Mouse (Mus musculus) kidney, embryonic 14.5 days (tissue): ENCODE measurements around the gene Tmcc3. TPM values are rescaled to one million over a fixed set of nuclear protein-coding genes. Genes with fewer than 3 reads are reported as not detected.
A peak's percentile ranks its signal among the peaks of the same experiment; 100 is the strongest.
"Not testable (repeated sequence)": the region's sequence is repeated elsewhere in the genome, so short reads cannot be mapped to it uniquely, and the experiment has no call there.

Experiments
- ATAC-seq: fragments of 200-750 bp; cut with Nextera tagmentation; 2 replicates; pipeline ENCODE4 v1.8.0; 2017; ENCODE audit warnings: moderate number of reproducible peaks, mild to moderate bottlenecking, moderate TSS enrichment, moderate library complexity; ENCODE audit not compliant: low FRiP score, low TSS enrichment
- H3K27ac ChIP-seq: fragments of 300-500 bp; sonication (generic); 2 replicates; pipeline ENCODE4 v1.5.1; 2014; ENCODE audit warnings: low read depth, mild to moderate bottlenecking, low read length, moderate library complexity, mixed read lengths
- H3K27me3 ChIP-seq: fragments of 300-500 bp; sonication (generic); 2 replicates; pipeline ENCODE4 v1.6.1; 2014; ENCODE audit warnings: mild to moderate bottlenecking, low read length; ENCODE audit not compliant: control insufficient read depth, insufficient read depth
- H3K36me3 ChIP-seq: fragments of 300-500 bp; sonication (generic); 2 replicates; pipeline ENCODE4 v1.6.1; 2014; ENCODE audit warnings: low read length, mixed read lengths; ENCODE audit not compliant: control insufficient read depth, insufficient read depth
- H3K4me1 ChIP-seq: fragments of 300-500 bp; sonication (generic); 2 replicates; pipeline ENCODE4 v1.6.1; 2014; ENCODE audit warnings: low read length, mixed read lengths; ENCODE audit not compliant: control insufficient read depth, insufficient read depth
- H3K4me2 ChIP-seq: fragments of 300-500 bp; sonication (generic); replicated peaks from 2 replicates; pipeline ENCODE4 v1.6.1; 2014; ENCODE audit warnings: low read depth, mild to moderate bottlenecking, low read length
- H3K4me3 ChIP-seq: fragments of 300-500 bp; sonication (generic); 2 replicates; pipeline ENCODE4 v1.5.1; 2014; ENCODE audit warnings: mild to moderate bottlenecking, low read length
- H3K9ac ChIP-seq: fragments of 300-500 bp; sonication (generic); 2 replicates; pipeline ENCODE4 v1.6.1; 2014; ENCODE audit warnings: low read depth, mild to moderate bottlenecking, low read length, moderate library complexity
- H3K9me3 ChIP-seq: fragments of 300-500 bp; sonication (generic); 2 replicates; pipeline ENCODE4 v1.6.1; 2016; ENCODE audit warnings: low read length; ENCODE audit not compliant: control insufficient read depth
- WGBS: fragments of 180-500 bp; shearing (Covaris S2); extraction: QIAGEN DNeasy Blood & Tissue Kit; methylation state at CpG from one replicate; pipeline ENCODE4 v1.1.7; 2014; 5-methylcytosine and 5-hydroxymethylcytosine counted together
- polyA plus RNA-seq: library from polyadenylated mRNA; unstranded; fragments of >200 nt; fragmentation: Nextera tagmentation; extraction: Ambion mirVana; gene quantifications from 2 replicates; pipeline ENCODE4 v1.2.1, GENCODE M21; 2014

Tmcc3 gene
- polyA plus RNA-seq, 1 experiment from 2014 or later = 7.2 TPM

GRCm38 (mm10) chr10:94523711-94524156 is 212.0 kb downstream of the Tmcc3 start:
- Histone ChIP-seq H3K9me3 (no peaks in the 10 kb centered on the region), H3K4me3 (no peak overlapping the region), H3K4me2 (peak overlapping the region; percentile 15; the same call in 1 of the 2 replicates), H3K27me3 (no peaks in the 10 kb centered on the region), H3K9ac (no peak overlapping the region), H3K27ac (no peak overlapping the region), H3K4me1 (peaks cover 4% of the 10 kb centered on the region), H3K36me3 (no peaks in the 10 kb centered on the region)
- WGBS = 13% methylated on average over 18 of the region's 18 CpGs
- peak; percentile 37; the same call in 1 of the 2 replicates for ATAC-seq

GRCm38 (mm10) chr10:94524966-94525365 is 213.2 kb downstream of the Tmcc3 start:
- Histone ChIP-seq H3K27me3 (no peaks in the 10 kb centered on the region), H3K27ac (no peak overlapping the region), H3K4me3 (no peak overlapping the region), H3K9ac (no peak overlapping the region), H3K4me2 (no peak overlapping the region), H3K36me3 (no peaks in the 10 kb centered on the region), H3K4me1 (peaks cover 4% of the 10 kb centered on the region), H3K9me3 (no peaks in the 10 kb centered on the region)
- 70% methylated on average over 6 of the region's 6 CpGs for WGBS
- no peak for ATAC-seq

- Histone ChIP-seq H3K27me3 (no peaks in the 10 kb centered on the region), H3K4me2 (no peak overlapping the region), H3K4me1 (peaks cover 4% of the 10 kb centered on the region), H3K4me3 (no peak overlapping the region), H3K9ac (no peak overlapping the region), H3K36me3 (no peaks in the 10 kb centered on the region), H3K9me3 (no peaks in the 10 kb centered on the region), H3K27ac (no peak overlapping the region)
- 85% methylated on average over 7 of the region's 7 CpGs for whole genome bisulfite sequencing
- ATAC-seq = no peak
Measured at GRCm38 (mm10) chr10:94525784-94526183, 214.0 kb downstream of the Tmcc3 start.

DNA sequence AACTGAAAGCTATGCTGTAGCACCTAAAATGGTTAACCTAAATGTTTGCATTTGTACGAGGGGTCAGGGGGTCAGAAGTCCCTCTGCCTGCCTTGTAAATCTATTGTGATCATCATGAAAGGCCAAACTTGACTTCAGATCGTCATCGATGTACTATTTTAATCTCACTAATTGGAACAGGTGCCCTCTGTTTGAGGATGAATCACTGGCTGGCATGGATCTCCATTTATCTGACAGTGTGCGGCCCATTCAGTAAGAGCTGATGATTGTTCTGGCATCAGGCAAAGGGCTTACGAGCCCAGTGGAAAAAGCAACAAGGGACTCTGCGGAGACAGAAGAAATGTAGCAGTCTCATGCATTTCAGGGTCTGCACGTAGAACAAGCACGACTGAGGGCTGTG is 215.1 kb downstream of the Tmcc3 start:
- no peaks in the 10 kb centered on the region for H3K9me3 ChIP-seq
- H3K27me3 ChIP-seq = no peaks in the 10 kb centered on the region
- H3K27ac ChIP-seq = no peak overlapping the region
- no peak overlapping the region for H3K9ac ChIP-seq
- ATAC-seq = no peak
- H3K36me3 ChIP-seq = no peaks in the 10 kb centered on the region
- peaks cover 4% of the 10 kb centered on the region for H3K4me1 ChIP-seq
- H3K4me3 ChIP-seq = no peak overlapping the region
- WGBS = 78% methylated on average over 8 of the region's 8 CpGs
- no peak overlapping the region for H3K4me2 ChIP-seq

- no peaks in the 10 kb centered on the region for H3K27me3 ChIP-seq
- H3K36me3 ChIP-seq = no peaks in the 10 kb centered on the region
- H3K9ac ChIP-seq = no peak overlapping the region
- H3K4me3 ChIP-seq = no peak overlapping the region
- WGBS = 83% methylated on average over 6 of the region's 6 CpGs
- H3K4me1 ChIP-seq = peaks cover 4% of the 10 kb centered on the region
- H3K4me2 ChIP-seq = no peak overlapping the region
- no peak for ATAC-seq
- H3K9me3 ChIP-seq = no peaks in the 10 kb centered on the region
- no peak overlapping the region for H3K27ac ChIP-seq
Measured at GRCm38 (mm10) chr10:94527248-94527647, 215.5 kb downstream of the Tmcc3 start.

- H3K27ac ChIP-seq = no peak overlapping the region
- H3K9ac ChIP-seq = no peak overlapping the region
- ATAC-seq = no peak
- H3K36me3 ChIP-seq = no peaks in the 10 kb centered on the region
- no peak overlapping the region for H3K4me3 ChIP-seq
- H3K9me3 ChIP-seq = no peaks in the 10 kb centered on the region
- no peaks in the 10 kb centered on the region for H3K4me1 ChIP-seq
- WGBS = 91% methylated on average over 2 of the region's 2 CpGs
- no peaks in the 10 kb centered on the region for H3K27me3 ChIP-seq
- H3K4me2 ChIP-seq = no peak overlapping the region
Measured at GRCm38 (mm10) chr10:94530079-94530478, 218.3 kb downstream of the Tmcc3 start.

DNA sequence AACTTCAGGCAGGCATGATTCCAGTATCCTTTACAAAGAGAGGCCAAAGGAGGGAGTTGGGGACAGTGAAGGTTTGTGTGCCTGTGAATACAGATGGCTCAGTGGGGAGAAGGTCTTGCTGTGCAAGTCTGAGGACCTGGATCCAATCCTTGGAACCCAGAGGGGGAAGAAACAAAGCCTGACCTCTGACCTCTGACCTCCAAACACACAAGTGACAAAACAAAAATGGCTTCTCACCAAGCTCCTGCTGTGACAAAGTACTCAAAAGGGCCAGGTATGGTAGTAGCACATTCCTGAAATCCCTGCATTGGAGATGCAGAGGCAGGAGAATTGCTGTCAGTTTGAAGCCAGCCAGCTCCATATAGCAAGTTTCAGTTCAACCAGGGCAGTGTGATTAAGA is 219.7 kb downstream of the Tmcc3 start:
- no peak overlapping the region for H3K4me2 ChIP-seq
- H3K9ac ChIP-seq = no peak overlapping the region
- H3K4me1 ChIP-seq = no peaks in the 10 kb centered on the region
- no peaks in the 10 kb centered on the region for H3K36me3 ChIP-seq
- H3K27ac ChIP-seq = no peak overlapping the region
- no peaks in the 10 kb centered on the region for H3K27me3 ChIP-seq
- no peak overlapping the region for H3K4me3 ChIP-seq
- no peak for ATAC-seq
- no peaks in the 10 kb centered on the region for H3K9me3 ChIP-seq

DNA sequence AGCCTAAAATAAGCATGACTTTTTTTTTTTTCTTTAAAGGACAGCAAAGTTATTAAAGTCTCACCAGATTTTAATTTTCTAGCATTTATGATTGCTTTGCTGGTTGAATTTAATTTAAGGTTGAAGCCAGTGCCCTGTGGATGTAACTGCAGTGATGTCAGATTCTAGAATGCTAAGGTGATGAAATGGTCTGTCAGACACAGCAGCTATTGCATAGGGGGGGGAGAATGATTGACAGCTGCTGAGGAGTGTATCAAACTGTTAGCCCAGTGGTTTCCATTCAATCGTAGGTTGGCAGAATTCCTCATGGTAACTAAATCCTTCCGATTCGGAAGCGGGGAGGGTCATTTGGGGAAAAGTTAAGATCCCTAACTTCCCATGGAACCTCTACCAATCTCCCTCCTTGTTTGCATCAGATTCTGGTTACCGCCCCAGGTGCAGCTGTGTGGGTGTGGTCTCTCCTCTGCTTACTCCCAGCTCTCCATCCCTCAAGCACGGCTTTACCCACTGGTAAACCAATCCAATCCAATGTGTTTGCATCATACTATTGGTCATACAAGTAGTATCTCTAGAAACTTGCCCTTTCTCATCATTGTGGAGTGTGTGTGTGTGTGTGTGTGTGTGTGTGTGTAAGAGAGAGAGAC is 221.5 kb downstream of the Tmcc3 start:
- no peak overlapping the region for H3K27ac ChIP-seq
- no peak overlapping the region for H3K4me3 ChIP-seq
- H3K36me3 ChIP-seq = no peaks in the 10 kb centered on the region
- H3K4me2 ChIP-seq = no peak overlapping the region
- WGBS = 70% methylated on average over 6 of the region's 6 CpGs
- H3K9ac ChIP-seq = no peak overlapping the region
- no peak for ATAC-seq
- no peaks in the 10 kb centered on the region for H3K27me3 ChIP-seq
- no peaks in the 10 kb centered on the region for H3K4me1 ChIP-seq
- H3K9me3 ChIP-seq = peaks cover 3% of the 10 kb centered on the region; the same call in 1 of the 2 replicates

DNA sequence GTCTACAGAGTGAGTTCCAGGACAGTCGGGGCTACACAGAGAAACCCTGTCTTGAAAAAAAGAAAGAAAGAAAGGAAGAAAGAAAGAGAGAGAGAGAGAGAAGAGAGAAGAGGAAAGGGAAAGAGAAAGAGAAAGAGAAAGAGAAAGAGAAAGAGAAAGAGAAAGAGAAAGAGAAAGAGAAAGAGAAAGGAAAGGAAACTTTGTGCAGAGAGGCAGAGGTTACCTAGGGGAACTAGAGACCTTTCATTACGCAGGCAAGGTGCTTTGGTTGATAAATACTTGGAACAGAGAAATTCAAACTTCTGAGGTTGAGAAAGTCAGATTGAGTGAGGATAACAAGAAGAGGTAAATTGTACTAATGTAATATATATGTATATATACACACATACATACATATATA is 226.9 kb downstream of the Tmcc3 start:
- not testable (repeated sequence) for H3K36me3 ChIP-seq, ATAC-seq, H3K4me3 ChIP-seq, H3K4me2 ChIP-seq, H3K27me3 ChIP-seq, H3K4me1 ChIP-seq, H3K9me3 ChIP-seq, H3K27ac ChIP-seq, H3K9ac ChIP-seq
- WGBS = 87% methylated on average over 2 of the region's 2 CpGs
